Mouse (Mus musculus) stomach, postnatal 0 days (tissue): ENCODE data around the gene Arpc2.

Experiments used
- CTCF ChIP-seq: IDR thresholded peaks from 2 replicates; pipeline ENCODE4 v1.5.1; 2016; ENCODE audit warnings: antibody characterized with exemption, low read depth, mild to moderate bottlenecking, moderate library complexity
- EP300 ChIP-seq: optimal IDR thresholded peaks from 2 replicates; pipeline ENCODE3; 2016; ENCODE audit warnings: antibody characterized with exemption

DNA sequence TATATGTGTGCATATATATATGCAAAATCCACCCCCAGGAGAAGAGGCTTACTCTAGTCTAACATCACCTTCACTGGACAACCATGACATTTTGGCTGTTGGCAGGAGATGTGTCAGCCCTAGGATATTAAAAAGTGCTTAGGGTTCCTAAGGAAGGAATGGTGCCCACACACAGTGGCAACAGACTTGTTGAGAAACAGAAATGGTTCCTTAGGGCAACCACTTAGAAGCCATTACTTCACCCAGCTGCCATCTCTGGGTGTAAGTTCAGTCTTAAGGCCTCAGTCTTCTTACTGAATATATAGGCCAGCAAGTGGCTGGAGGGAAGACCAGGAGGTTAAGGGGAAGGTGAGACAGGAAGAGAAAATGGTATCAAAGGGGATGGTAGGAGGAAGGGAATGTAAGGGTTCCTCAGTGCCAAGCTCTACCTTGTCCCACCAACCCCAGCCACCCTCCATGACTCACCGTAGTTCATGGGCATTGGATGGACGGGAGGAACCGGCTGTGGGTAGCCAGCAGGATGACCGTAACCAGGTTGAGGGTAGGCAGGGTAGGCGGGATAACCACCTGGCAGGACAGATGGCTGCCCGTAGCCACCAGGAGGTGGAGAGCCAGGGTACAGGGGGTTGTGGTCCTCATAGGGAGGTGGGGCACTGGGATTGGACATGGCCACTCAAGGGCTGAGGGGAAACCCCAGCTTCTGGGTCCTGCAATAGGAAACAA is 59.0 kb downstream of the Arpc2 start:
- TF ChIP-seq CTCF (no peak), EP300 (no peak)
